Mouse (Mus musculus): ENCODE results near the gene Olfr1297. TPM values are rescaled to one million over a fixed set of nuclear protein-coding genes. Genes with fewer than 3 reads are reported as not detected.

Gene Olfr1297
- polyA plus RNA-seq (2012; ENCODE audit: insufficient read depth, insufficient read length, missing spikeins): not detected in 2 replicates

DNA sequence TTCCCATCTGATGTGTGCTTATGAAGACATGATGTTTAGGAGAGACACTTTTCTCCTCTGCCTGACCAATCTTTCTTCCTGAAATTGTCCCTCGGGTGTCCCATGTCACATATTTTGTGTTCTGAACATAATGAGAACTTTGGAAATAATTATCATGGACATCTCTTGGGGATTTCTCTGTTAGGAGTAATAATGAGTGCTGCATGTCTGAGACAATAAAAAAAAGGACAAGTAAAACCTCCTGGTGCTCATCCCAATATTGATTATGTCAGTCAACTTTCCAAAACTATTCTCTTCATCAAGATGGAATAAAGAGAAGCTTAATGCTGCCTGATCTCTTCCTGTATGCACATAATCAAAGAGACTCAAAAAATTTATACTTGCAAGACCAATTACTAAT lies at the start of gene Olfr1297:
TSS of gene Olfr1297 (minus strand) at position 101 of the 400 bp plus-strand sequence.
- no peaks in the 10 kb centered on the region for H3K4me1 ChIP-seq (ENCODE audit: control insufficient read depth, insufficient read depth, insufficient read length, low read length)

DNA sequence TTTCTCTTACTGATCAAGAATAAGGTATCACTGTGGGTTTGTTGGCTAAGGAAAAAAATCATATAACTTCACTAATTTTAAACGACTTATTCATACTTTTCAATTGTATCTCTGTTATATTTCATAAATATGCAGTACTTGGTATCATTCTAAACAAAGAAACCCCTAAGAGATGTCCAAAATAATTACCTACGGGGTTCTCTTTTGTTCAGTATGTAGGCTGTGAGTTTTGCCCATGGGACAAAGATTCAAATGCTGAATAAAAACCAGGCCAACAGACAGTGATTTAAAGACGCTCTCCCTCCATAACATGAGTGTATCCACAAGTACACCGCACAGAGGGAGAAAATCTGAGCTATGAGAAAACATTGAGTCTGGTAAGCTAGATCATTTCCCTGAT lies 34.8 kb upstream of the Olfr1297 start, which contains the start of gene Olfr1299:
TSS of gene Olfr1299 (plus strand) at position 301 of the 400 bp plus-strand sequence.
- Histone ChIP-seq H3K27ac (replicated peaks; ENCODE audit: low read depth, low read length) (no peak within 1 kb of the TSS), H3K4me1 (ENCODE audit: control insufficient read depth, insufficient read depth, insufficient read length, low read length) (no peaks in the 10 kb centered on the region), H3K4me3 (ENCODE audit: insufficient read depth, low read depth, low read length) (no peak within 1 kb of the TSS)

More for the DNA sequence above, at the start of gene Olfr1297:
- Histone ChIP-seq H3K27ac (replicated peaks; ENCODE audit: low read depth, low read length) (no peak within 1 kb of the TSS), H3K4me3 (ENCODE audit: insufficient read depth, low read depth, low read length) (no peak within 1 kb of the TSS)

DNA sequence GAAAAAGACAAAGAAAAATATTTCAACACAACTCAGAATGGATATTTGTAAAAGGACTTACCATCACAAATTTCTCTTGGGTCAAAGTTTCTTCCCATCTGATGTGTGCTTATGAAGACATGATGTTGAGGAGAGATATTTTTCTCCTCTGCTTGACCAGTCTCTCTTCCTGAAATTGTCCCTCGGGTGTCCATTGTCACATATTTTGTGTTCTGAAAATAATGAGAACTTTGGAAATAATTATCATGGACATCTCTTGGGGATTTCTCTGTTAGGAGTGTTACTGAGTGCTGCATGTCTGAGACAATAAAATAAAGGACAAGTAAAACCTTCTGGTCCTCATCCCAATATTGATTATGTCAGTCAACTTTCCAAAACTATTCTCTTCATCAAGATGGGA lies 22.8 kb upstream of the Olfr1297 start, which contains the start of gene Olfr1298:
TSS of gene Olfr1298 (minus strand) at position 101 of the 400 bp plus-strand sequence.
- no peaks in the 10 kb centered on the region for H3K4me1 ChIP-seq (ENCODE audit: control insufficient read depth, insufficient read depth, insufficient read length, low read length)
- no peak within 1 kb of the TSS for H3K27ac ChIP-seq (replicated peaks; ENCODE audit: low read depth, low read length)
- H3K4me3 ChIP-seq (ENCODE audit: insufficient read depth, low read depth, low read length): no peak within 1 kb of the TSS

DNA sequence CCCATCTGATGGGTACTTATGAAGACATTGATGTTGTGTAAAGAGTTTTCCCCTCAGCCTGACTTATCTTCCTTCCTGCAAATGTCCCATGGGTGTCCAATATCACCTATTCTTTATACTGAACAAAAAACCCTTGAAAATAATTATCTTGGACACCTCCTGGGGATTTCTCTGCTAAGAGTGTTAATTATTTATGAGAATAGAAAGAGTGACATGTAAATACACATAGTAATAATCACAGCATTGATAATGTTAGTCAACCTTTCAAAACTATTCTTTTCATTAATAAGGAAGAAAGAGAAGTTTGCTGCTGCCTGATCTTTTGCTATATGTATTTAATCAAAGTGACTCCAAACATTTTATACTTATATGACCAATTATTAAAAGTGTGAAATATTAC lies 56.7 kb downstream of the Olfr1297 start, which contains the start of gene Olfr1295:
TSS of gene Olfr1295 (minus strand) at position 101 of the 400 bp plus-strand sequence.
- H3K27ac ChIP-seq (replicated peaks; ENCODE audit: low read depth, low read length): no peak within 1 kb of the TSS
- H3K4me3 ChIP-seq (ENCODE audit: insufficient read depth, low read depth, low read length): no peak within 1 kb of the TSS
- H3K4me1 ChIP-seq (ENCODE audit: control insufficient read depth, insufficient read depth, insufficient read length, low read length): no peaks in the 10 kb centered on the region

Other genes starting within 250 kb of the Olfr1297 start
- gene Olfr1286, start 203.4 kb downstream of the Olfr1297 start, polyA plus RNA-seq (2012; ENCODE audit: insufficient read depth, insufficient read length, missing spikeins): not detected in 2 replicates
- gene Olfr1287, start 177.4 kb downstream of the Olfr1297 start, polyA plus RNA-seq (2012; ENCODE audit: insufficient read depth, insufficient read length, missing spikeins): not detected in 2 replicates
- not detected in 2 replicates for gene Olfr1288, start 152.4 kb downstream of the Olfr1297 start, polyA plus RNA-seq (2012; ENCODE audit: insufficient read depth, insufficient read length, missing spikeins)
- gene Olfr1289, start 145.7 kb downstream of the Olfr1297 start, polyA plus RNA-seq (2012; ENCODE audit: insufficient read depth, insufficient read length, missing spikeins): not detected in 2 replicates
- gene Olfr1290, start 132.7 kb downstream of the Olfr1297 start, polyA plus RNA-seq (2012; ENCODE audit: insufficient read depth, insufficient read length, missing spikeins): not detected in 2 replicates
- not detected in 2 replicates for gene Olfr1291-ps1, start 129.3 kb downstream of the Olfr1297 start, polyA plus RNA-seq (2012; ENCODE audit: insufficient read depth, insufficient read length, missing spikeins)
- not detected in 2 replicates for gene Olfr1293-ps, start 101.3 kb downstream of the Olfr1297 start, polyA plus RNA-seq (2012; ENCODE audit: insufficient read depth, insufficient read length, missing spikeins)
- gene Olfr1294, start 86.2 kb downstream of the Olfr1297 start, polyA plus RNA-seq (2012; ENCODE audit: insufficient read depth, insufficient read length, missing spikeins): not detected in 2 replicates
- not detected in 2 replicates for gene Olfr1295, start 56.8 kb downstream of the Olfr1297 start, polyA plus RNA-seq (2012; ENCODE audit: insufficient read depth, insufficient read length, missing spikeins)
- not detected in 2 replicates for gene Olfr1298, start 22.7 kb upstream of the Olfr1297 start, polyA plus RNA-seq (2012; ENCODE audit: insufficient read depth, insufficient read length, missing spikeins)
- gene Olfr1299, start 34.9 kb upstream of the Olfr1297 start, polyA plus RNA-seq (2012; ENCODE audit: insufficient read depth, insufficient read length, missing spikeins): not detected in 2 replicates
- not detected in 2 replicates for gene Olfr1301, start 124.5 kb upstream of the Olfr1297 start, polyA plus RNA-seq (2012; ENCODE audit: insufficient read depth, insufficient read length, missing spikeins)
- gene Olfr1302, start 150.9 kb upstream of the Olfr1297 start, polyA plus RNA-seq (2012; ENCODE audit: insufficient read depth, insufficient read length, missing spikeins): not detected in 2 replicates
- gene Olfr1303, start 193.8 kb upstream of the Olfr1297 start, polyA plus RNA-seq (2012; ENCODE audit: insufficient read depth, insufficient read length, missing spikeins): not detected in 2 replicates